Mouse (Mus musculus): ENCODE results near the gene Gdf9.
"Not testable (repeated sequence)": the region's sequence is repeated elsewhere in the genome, so short reads cannot be mapped to it uniquely, and the experiment has no call there.

The Gdf9 gene

GRCm38 (mm10) chr11:53430670-53431346, at the start of gene Gdf9, which contains the start of gene Uqcrq:
TSS of gene Gdf9 (plus strand) at chr11:53431023.
TSS of gene Uqcrq (minus strand) at chr11:53430831.
- peak; percentile 100 for DNase-seq

- DNase-seq = no peak
These were observed 46.9 kb upstream of the Gdf9 start for GRCm38 (mm10) chr11:53383758-53384428.

- DNase-seq = no peak
These were observed 37.0 kb upstream of the Gdf9 start for GRCm38 (mm10) chr11:53393856-53394255.

GRCm38 (mm10) chr11:53403638-53404037, 27.2 kb upstream of the Gdf9 start:
- no peak for DNase-seq

GRCm38 (mm10) chr11:53411738-53412137, 19.1 kb upstream of the Gdf9 start:
- peak; percentile 33 for DNase-seq

- DNase-seq = no peak
These were observed 17.0 kb upstream of the Gdf9 start for GRCm38 (mm10) chr11:53413871-53414270.

- no peak for DNase-seq
These were observed 12.8 kb upstream of the Gdf9 start for GRCm38 (mm10) chr11:53418048-53418447.

GRCm38 (mm10) chr11:53423036-53423435, 7.8 kb upstream of the Gdf9 start, which contains the start of gene Leap2:
TSS of gene Leap2 (minus strand) at chr11:53423170.
- no peak for DNase-seq

GRCm38 (mm10) chr11:53424826-53425225, 6.0 kb upstream of the Gdf9 start:
- peak; percentile 37 for DNase-seq

GRCm38 (mm10) chr11:53425251-53425650, 5.6 kb upstream of the Gdf9 start:
- DNase-seq = no peak

GRCm38 (mm10) chr11:53425711-53426255, 5.0 kb upstream of the Gdf9 start:
- DNase-seq = no peak

GRCm38 (mm10) chr11:53426914-53427313, 3.9 kb upstream of the Gdf9 start:
- not testable (repeated sequence) for DNase-seq

GRCm38 (mm10) chr11:53427993-53428715, 2.7 kb upstream of the Gdf9 start:
- no peak for DNase-seq

GRCm38 (mm10) chr11:53428716-53429057, 2.1 kb upstream of the Gdf9 start:
- no peak for DNase-seq

GRCm38 (mm10) chr11:53429182-53429581, 1.6 kb upstream of the Gdf9 start:
- DNase-seq = no peak

- DNase-seq = no peak
These were observed 538 bp upstream of the Gdf9 start for GRCm38 (mm10) chr11:53430300-53430669.

GRCm38 (mm10) chr11:53431347-53432056, 679 bp downstream of the Gdf9 start:
- peak; percentile 37 for DNase-seq

- DNase-seq = no peak
These were observed 2.2 kb downstream of the Gdf9 start for GRCm38 (mm10) chr11:53433057-53433456.

GRCm38 (mm10) chr11:53435504-53435903, 4.7 kb downstream of the Gdf9 start:
- DNase-seq = no peak

GRCm38 (mm10) chr11:53436338-53436737, 5.5 kb downstream of the Gdf9 start:
- no peak for DNase-seq

- DNase-seq = no peak
These were observed 11.1 kb downstream of the Gdf9 start for GRCm38 (mm10) chr11:53441921-53442320.

- DNase-seq = peak; percentile 77
These were observed 13.0 kb downstream of the Gdf9 start for GRCm38 (mm10) chr11:53443861-53444260.

- DNase-seq = no peak
These were observed 14.7 kb downstream of the Gdf9 start for GRCm38 (mm10) chr11:53445562-53445961.
